Mouse (Mus musculus) lung, embryonic 16.5 days (tissue): Measurements from ENCODE around the gene Atp4b. TPM values are rescaled to one million over a fixed set of nuclear protein-coding genes. Genes with fewer than 3 reads are reported as not detected.
"Not testable (repeated sequence)": the region's sequence is repeated elsewhere in the genome, so short reads cannot be mapped to it uniquely, and the experiment has no call there.

Experiments
- ATAC-seq: fragments of 200-750 bp; cut with Nextera tagmentation; 2 replicates; pipeline ENCODE4 v1.8.0; 2017; ENCODE audit warnings: low read depth, mild to moderate bottlenecking, moderate library complexity
- H3K27ac ChIP-seq: fragments of 300-500 bp; sonication (generic); 2 replicates; pipeline ENCODE4 v1.5.1; 2014; ENCODE audit warnings: mild to moderate bottlenecking, control low read depth, low read length
- H3K27me3 ChIP-seq: fragments of 300-500 bp; sonication (generic); 2 replicates; pipeline ENCODE4 v1.6.1; 2014; ENCODE audit warnings: low read depth, low read length, mixed read lengths; ENCODE audit not compliant: control insufficient read depth, insufficient read depth
- H3K36me3 ChIP-seq: fragments of 300-500 bp; sonication (generic); 2 replicates; pipeline ENCODE4 v1.6.1; 2014; ENCODE audit warnings: low read length; ENCODE audit not compliant: control insufficient read depth, insufficient read depth
- H3K4me1 ChIP-seq: fragments of 300-500 bp; sonication (generic); replicated peaks from 2 replicates; pipeline ENCODE4 v1.6.1; 2014; ENCODE audit warnings: low read length, mixed read lengths; ENCODE audit not compliant: control insufficient read depth, insufficient read depth
- H3K4me2 ChIP-seq: fragments of 300-500 bp; sonication (generic); 2 replicates; pipeline ENCODE4 v1.6.1; 2014; ENCODE audit warnings: low read depth, low read length, control low read depth
- H3K4me3 ChIP-seq: fragments of 300-500 bp; sonication (generic); 2 replicates; pipeline ENCODE4 v1.5.1; 2014; ENCODE audit warnings: mild to moderate bottlenecking, low read length, control low read depth
- H3K9ac ChIP-seq: fragments of 300-500 bp; sonication (generic); 2 replicates; pipeline ENCODE4 v1.6.1; 2014; ENCODE audit warnings: low read length, control low read depth
- H3K9me3 ChIP-seq: fragments of 300-500 bp; sonication (generic); 2 replicates; pipeline ENCODE4 v1.6.1; 2016; ENCODE audit warnings: low read length; ENCODE audit not compliant: control insufficient read depth
- WGBS: fragments of 180-500 bp; shearing (Covaris S2); extraction: QIAGEN DNeasy Blood & Tissue Kit; methylation state at CpG from one replicate; pipeline ENCODE4 v1.1.7; 2014; 5-methylcytosine and 5-hydroxymethylcytosine counted together
- polyA plus RNA-seq: library from polyadenylated mRNA; unstranded; fragments of >200 nt; fragmentation: Nextera tagmentation; extraction: Ambion mirVana; gene quantifications from 2 replicates; pipeline ENCODE4 v1.2.1, GENCODE M21; 2015

The Atp4b gene
- polyA plus RNA-seq, 1 experiment from 2014 or later = not detected

- Histone ChIP-seq H3K27me3 (no peaks in the 10 kb centered on the region), H3K4me1 (peaks cover 15% of the 10 kb centered on the region), H3K4me2 (peak overlapping the region; percentile 82), H3K36me3 (peaks cover 23% of the 10 kb centered on the region), H3K9me3 (no peaks in the 10 kb centered on the region), H3K27ac (no peak overlapping the region), H3K4me3 (peak overlapping the region; percentile 75), H3K9ac (peak overlapping the region; percentile 82)
- 2% methylated on average over 11 of the region's 11 CpGs for WGBS
- ATAC-seq = no peak
Observed at GRCm38 (mm10) chr8:13339646-13339990, 57.0 kb downstream of the Atp4b start.

GRCm38 (mm10) chr8:13338901-13339645, 57.6 kb downstream of the Atp4b start:
- Histone ChIP-seq H3K27me3 (no peaks in the 10 kb centered on the region), H3K4me1 (peaks cover 15% of the 10 kb centered on the region), H3K4me3 (peak overlapping the region; percentile 75), H3K27ac (peak overlapping the region; percentile 74), H3K4me2 (peak overlapping the region; percentile 82), H3K9ac (peak overlapping the region; percentile 82), H3K9me3 (no peaks in the 10 kb centered on the region), H3K36me3 (peaks cover 18% of the 10 kb centered on the region)
- 0% methylated on average over 34 of the region's 70 CpGs for WGBS
- ATAC-seq = peak; percentile 55

GRCm38 (mm10) chr8:13338255-13338860, 58.3 kb downstream of the Atp4b start, which contains the start of gene Tfdp1:
Tfdp1 (plus strand) TSS chr8:13338751.
- peak; percentile 94 for ATAC-seq
- Histone ChIP-seq H3K4me3 (peak within 1 kb of the TSS; percentile 75), H3K4me2 (peak within 1 kb of the TSS; percentile 82), H3K36me3 (peaks cover 10% of the 10 kb centered on the region; the same call in 1 of the 2 replicates), H3K9ac (peak within 1 kb of the TSS; percentile 82), H3K27me3 (no peaks in the 10 kb centered on the region), H3K9me3 (no peaks in the 10 kb centered on the region), H3K27ac (peak within 1 kb of the TSS; percentile 74), H3K4me1 (peaks cover 15% of the 10 kb centered on the region)
- WGBS = 1% methylated on average over 28 of the region's 72 CpGs

- Histone ChIP-seq H3K27me3 (no peaks in the 10 kb centered on the region), H3K9me3 (no peaks in the 10 kb centered on the region), H3K4me2 (peak overlapping the region; percentile 82), H3K4me1 (peaks cover 15% of the 10 kb centered on the region), H3K27ac (no peak overlapping the region), H3K9ac (peak overlapping the region; percentile 82), H3K4me3 (no peak overlapping the region; the same call in none of the 2 replicates), H3K36me3 (0 out of 2 replicates have a peak, but pooled peaks cover 10% of the 10 kb centered on the region)
- no peak for ATAC-seq
- 54% methylated on average over 3 of the region's 3 CpGs for WGBS
Observed at GRCm38 (mm10) chr8:13337678-13338077, 58.9 kb downstream of the Atp4b start.

- H3K9ac ChIP-seq, H3K4me3 ChIP-seq, H3K36me3 ChIP-seq, H3K9me3 ChIP-seq, H3K27me3 ChIP-seq, H3K27ac ChIP-seq, H3K4me2 ChIP-seq, ATAC-seq: not testable (repeated sequence)
- WGBS = 70% methylated on average over 6 of the region's 6 CpGs
- H3K4me1 ChIP-seq = peaks cover 15% of the 10 kb centered on the region
Observed at GRCm38 (mm10) chr8:13337245-13337644, 59.4 kb downstream of the Atp4b start.

Other genes starting within 250 kb of the Atp4b start
- 303 and 324 TPM in 2 replicates for gene Lamp1, start 237.7 kb downstream of the Atp4b start, polyA plus RNA-seq
- gene Grtp1, start 196.2 kb downstream of the Atp4b start, polyA plus RNA-seq = 4.0 and 4.5 TPM in 2 replicates
- gene Adprhl1, start 142.7 kb downstream of the Atp4b start, polyA plus RNA-seq = 5.7 and 6.3 TPM in 2 replicates
- 24.8 and 25.0 TPM in 2 replicates for gene Dcun1d2, start 108.7 kb downstream of the Atp4b start, polyA plus RNA-seq
- gene Tmco3, start 108.6 kb downstream of the Atp4b start, polyA plus RNA-seq = 35.7 and 41.3 TPM in 2 replicates
- gene Tfdp1, start 58.1 kb downstream of the Atp4b start, polyA plus RNA-seq = 144 and 155 TPM in 2 replicates
- not detected in 2 replicates for gene Grk1, start 8.3 kb upstream of the Atp4b start, polyA plus RNA-seq
- 0.70 and 1.1 TPM in 2 replicates for gene Tmem255b, start 38.4 kb upstream of the Atp4b start, polyA plus RNA-seq
- 78.0 and 83.8 TPM in 2 replicates for gene Gas6, start 97.7 kb upstream of the Atp4b start, polyA plus RNA-seq
- gene 1700029H14Rik, start 165.6 kb upstream of the Atp4b start, polyA plus RNA-seq = not detected in 2 replicates